Mouse (Mus musculus) effector memory CD4-positive, alpha-beta T cell, adult 7 months (primary cell): ENCODE results near the gene Bloc1s3. TPM values are rescaled to one million over a fixed set of nuclear protein-coding genes. Genes with fewer than 3 reads are reported as not detected.

ENCODE experiments used
- polyA plus RNA-seq: library from polyadenylated mRNA; unstranded; fragments of 100-300 nt; shearing (Covaris generic); gene quantifications from one replicate; pipeline ENCODE4 v1.2.1, GENCODE M21; 2017

The Bloc1s3 gene
- 3.8 TPM for polyA plus RNA-seq

DNA sequence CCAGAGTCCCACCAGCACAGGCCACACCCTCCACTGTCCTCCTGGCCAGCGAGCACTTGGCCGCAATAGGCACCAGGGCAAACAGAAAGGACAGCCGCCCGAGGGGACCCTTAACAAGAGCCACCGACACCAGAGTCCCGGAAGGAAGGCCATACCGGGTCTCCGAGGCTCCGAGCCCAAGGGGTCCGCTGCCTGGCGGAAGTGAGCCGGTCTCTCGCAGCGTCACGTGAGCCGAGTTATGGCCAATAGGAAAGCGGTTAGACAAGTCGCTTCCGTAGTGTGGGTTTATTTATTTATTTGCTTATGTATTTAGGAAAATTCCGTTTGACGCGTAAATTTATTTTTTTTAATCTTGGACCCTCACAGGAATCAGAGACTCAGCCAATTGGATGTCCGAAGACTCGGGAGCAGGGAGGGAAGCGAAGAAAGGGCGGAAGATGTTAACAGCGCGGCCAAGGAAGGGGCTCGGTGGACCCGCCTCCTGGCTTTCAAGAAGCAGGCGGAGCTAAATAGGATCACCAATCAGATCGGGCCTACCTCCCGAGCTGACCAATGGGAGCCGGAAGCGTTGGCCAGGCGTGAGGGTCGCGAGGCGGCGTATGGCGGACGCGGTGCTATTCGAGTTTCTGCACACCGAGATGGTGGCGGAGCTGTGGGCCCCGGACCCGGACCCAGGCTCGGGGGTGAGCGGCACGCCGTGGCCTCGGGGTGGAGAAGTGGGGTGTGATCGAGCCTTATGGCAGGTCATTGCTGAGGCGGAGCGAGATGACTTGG is at the start of gene Bloc1s3, which contains the start of gene Trappc6a:
TSS of gene Bloc1s3 (minus strand) at position 218 of the 774 bp plus-strand sequence.
TSS of gene Trappc6a (plus strand) at position 246 of the 774 bp plus-strand sequence.

DNA sequence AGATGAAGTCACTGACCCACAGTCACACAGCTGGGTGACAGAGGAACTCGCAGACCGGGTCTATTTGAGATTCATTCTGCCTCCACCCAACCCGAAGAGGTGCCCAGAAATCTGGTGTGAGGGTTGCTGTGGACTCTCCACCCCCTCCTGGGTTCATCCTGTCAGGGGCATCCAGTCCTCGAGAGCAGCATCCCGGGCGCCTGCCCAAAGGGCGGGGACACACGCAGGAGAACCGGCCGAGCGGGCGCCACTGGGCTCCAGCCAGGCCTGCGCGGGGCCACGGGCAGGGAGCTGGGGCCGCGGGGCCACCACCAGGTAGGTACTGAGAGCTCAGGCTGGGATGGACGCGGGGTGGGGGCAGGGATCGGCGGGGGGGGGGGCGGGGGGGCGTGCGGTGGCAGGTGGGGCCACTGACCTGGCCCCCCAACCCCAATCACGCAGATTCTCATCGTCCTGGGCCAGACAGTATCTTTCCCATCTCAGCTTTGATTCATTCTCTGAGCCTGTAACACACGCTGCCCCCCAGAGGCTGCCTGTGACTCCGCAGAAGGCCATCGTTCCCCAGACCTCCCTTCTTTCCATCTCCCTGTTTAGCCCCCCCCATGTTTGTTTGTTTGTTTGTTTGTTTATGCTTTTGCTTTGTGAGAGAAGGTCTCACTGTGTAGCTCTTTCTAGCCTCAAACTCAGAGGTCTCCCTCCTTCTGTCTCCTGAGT is 9.6 kb upstream of the Bloc1s3 start, which contains the start of gene Nkpd1:
TSS of gene Nkpd1 (plus strand) at position 187 of the 714 bp plus-strand sequence.

DNA sequence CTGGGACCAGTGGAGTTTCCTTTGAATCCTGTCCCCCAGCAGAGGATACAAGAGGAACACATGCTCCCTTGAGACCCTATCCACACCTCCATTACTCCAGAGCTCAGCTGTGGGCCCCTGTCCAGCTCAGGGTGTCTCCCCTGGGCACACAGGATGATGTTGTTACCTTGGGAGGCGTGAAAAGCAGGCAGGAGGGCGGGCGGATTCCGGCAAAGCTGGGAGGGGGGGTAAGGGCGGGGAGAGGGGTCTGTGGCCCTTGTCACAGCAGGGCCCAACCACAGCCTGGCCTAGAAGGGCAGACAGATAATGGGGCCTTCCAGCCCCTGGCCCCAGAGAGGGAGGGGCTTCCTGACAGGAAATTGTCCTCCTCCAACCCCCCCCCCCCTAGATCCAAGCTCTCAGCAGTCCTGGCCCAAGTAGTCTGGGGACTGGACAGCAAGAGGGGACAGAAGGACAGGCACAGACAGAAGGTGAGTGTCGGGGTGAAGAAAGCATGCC is 45.2 kb downstream of the Bloc1s3 start, which contains the start of gene Exoc3l2:
TSS of gene Exoc3l2 (plus strand) at position 448 of the 498 bp plus-strand sequence.

DNA sequence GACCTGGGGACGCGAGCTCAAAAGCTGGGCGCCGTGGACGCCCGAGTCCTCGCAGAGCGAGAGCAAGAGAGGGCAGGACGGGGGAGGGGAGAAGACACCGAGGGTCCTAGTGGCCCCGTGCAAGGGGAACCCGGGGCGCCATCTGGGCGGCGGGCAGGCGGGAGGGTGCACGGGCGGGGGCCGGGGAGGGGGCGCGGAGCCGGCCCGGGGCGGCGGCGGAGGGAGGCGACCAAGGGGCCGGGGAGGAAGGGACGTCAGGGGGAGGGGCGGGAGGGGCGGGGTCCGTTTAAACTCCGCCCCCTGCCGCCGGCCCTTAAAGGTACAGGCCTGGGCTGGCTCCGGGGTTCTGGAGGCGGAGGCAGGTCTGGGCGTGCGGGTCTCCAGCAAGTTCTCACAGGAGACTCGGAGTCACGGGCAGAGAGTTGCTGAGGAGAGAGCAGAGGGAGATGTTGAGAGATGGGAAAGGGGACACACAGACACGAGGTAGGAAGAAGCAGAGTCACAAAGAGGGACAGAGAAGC is 49.5 kb downstream of the Bloc1s3 start, which contains the start of gene Mark4:
TSS of gene Mark4 (minus strand) at position 231 of the 521 bp plus-strand sequence.

Other genes starting within 250 kb of the Bloc1s3 start
- 205 TPM for gene Vasp, start 236.6 kb downstream of the Bloc1s3 start, polyA plus RNA-seq
- 3.0 TPM for gene Ppm1n, start 228.3 kb downstream of the Bloc1s3 start, polyA plus RNA-seq
- gene Rtn2, start 225.7 kb downstream of the Bloc1s3 start, polyA plus RNA-seq: 0.50 TPM
- 39.6 TPM for gene Fosb, start 198.3 kb downstream of the Bloc1s3 start, polyA plus RNA-seq
- gene Ercc1, start 163.6 kb downstream of the Bloc1s3 start, polyA plus RNA-seq: 64.9 TPM
- gene Cd3eap, start 148.9 kb downstream of the Bloc1s3 start, polyA plus RNA-seq: 5.2 TPM
- 0.84 TPM for gene Ppp1r13l, start 148.6 kb downstream of the Bloc1s3 start, polyA plus RNA-seq
- gene Ercc2, start 126.4 kb downstream of the Bloc1s3 start, polyA plus RNA-seq: 8.5 TPM
- 4.7 TPM for gene Klc3, start 104.3 kb downstream of the Bloc1s3 start, polyA plus RNA-seq
- gene Ckm, start 103.6 kb downstream of the Bloc1s3 start, polyA plus RNA-seq: 0.18 TPM
- gene Mark4, start 49.5 kb downstream of the Bloc1s3 start, polyA plus RNA-seq: 6.2 TPM
- not detected for gene Exoc3l2, start 45.0 kb downstream of the Bloc1s3 start, polyA plus RNA-seq
- 48.8 TPM for gene Trappc6a, start within 50 bp of the Bloc1s3 start, polyA plus RNA-seq
- gene Nkpd1, start 9.5 kb upstream of the Bloc1s3 start, polyA plus RNA-seq: not detected
- 15.6 TPM for gene Ppp1r37, start 54.7 kb upstream of the Bloc1s3 start, polyA plus RNA-seq
- gene Zfp296, start 68.9 kb upstream of the Bloc1s3 start, polyA plus RNA-seq: 1.8 TPM
- gene Gemin7, start 69.2 kb upstream of the Bloc1s3 start, polyA plus RNA-seq: 105 TPM
- gene Clasrp, start 96.1 kb upstream of the Bloc1s3 start, polyA plus RNA-seq: 49.4 TPM
- 249 TPM for gene Relb, start 121.1 kb upstream of the Bloc1s3 start, polyA plus RNA-seq
- 121 TPM for gene Clptm1, start 156.7 kb upstream of the Bloc1s3 start, polyA plus RNA-seq
- not detected for gene Apoc2, start 169.6 kb upstream of the Bloc1s3 start, polyA plus RNA-seq
- gene Gm44805, start 173.1 kb upstream of the Bloc1s3 start, polyA plus RNA-seq: not detected
- 0.18 TPM for gene Apoc4, start 173.1 kb upstream of the Bloc1s3 start, polyA plus RNA-seq
- not detected for gene Apoc1, start 184.3 kb upstream of the Bloc1s3 start, polyA plus RNA-seq
- 1.3 TPM for gene Apoe, start 190.8 kb upstream of the Bloc1s3 start, polyA plus RNA-seq
- gene Tomm40, start 207.1 kb upstream of the Bloc1s3 start, polyA plus RNA-seq: 63.8 TPM
- gene Nectin2, start 242.1 kb upstream of the Bloc1s3 start, polyA plus RNA-seq: not detected